Mouse (Mus musculus) megakaryocyte, embryonic 14.5 days (primary cell): Measurements from ENCODE around the gene Crygb.
"Not testable (repeated sequence)": the region's sequence is repeated elsewhere in the genome, so short reads cannot be mapped to it uniquely, and the experiment has no call there.

Experiments
- FLI1 ChIP-seq: IDR thresholded peaks from 2 replicates; pipeline ENCODE4 v1.6.1; 2012; ENCODE audit warnings: low read length, inconsistent platforms, mixed read lengths
- GATA1 ChIP-seq: IDR thresholded peaks from 3 replicates; pipeline ENCODE4 v1.6.1; 2012; ENCODE audit warnings: mixed read lengths, low read length, inconsistent platforms, borderline replicate concordance

DNA sequence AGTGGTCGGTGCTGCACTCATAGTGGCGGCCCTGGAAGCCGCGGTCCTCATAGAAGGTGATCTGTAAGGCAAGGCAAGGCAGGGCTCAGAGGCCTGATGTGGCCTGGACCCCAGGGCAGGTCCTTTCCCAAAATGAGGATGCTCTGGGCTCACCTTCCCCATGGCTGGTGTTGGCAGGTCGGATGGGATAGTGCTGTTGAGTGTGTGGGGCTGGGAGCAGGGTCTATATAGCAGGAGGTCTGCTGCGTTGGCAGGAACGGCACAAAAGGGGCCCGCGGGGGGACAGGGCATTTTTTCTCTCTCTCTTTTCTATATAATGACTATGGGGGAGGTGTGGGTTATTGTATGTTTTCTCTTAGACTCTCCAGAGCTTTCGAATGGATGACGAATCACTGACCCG is 31.1 kb downstream of the Crygb start, which contains the start of gene Cryge:
- not testable (repeated sequence) for TF ChIP-seq FLI1, GATA1
